Mouse (Mus musculus): ENCODE measurements around the gene Tmem201.

The Tmem201 gene

DNA sequence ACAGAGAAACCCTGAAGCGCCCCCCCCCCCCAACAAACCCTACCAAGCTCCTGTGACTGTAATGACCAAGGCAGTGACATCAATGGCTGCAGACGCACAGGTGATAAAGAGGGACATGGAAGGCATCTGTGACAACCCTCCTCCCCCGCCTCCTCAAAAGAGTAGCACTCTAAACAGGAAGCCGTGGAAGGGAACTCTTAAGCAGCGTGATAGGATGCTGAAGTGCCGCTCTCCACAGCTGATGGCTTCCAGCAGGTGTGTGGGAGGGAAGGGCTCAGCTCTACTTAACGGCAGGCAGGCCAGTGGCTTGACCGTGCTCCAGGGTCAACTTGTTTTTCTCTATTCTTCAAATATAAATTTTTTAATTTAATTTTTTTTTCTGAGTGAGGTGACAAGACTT, 16.7 kb downstream of the Tmem201 start:
- no peak for DNase-seq (ENCODE audit: low spot score in 2 of 2)

DNA sequence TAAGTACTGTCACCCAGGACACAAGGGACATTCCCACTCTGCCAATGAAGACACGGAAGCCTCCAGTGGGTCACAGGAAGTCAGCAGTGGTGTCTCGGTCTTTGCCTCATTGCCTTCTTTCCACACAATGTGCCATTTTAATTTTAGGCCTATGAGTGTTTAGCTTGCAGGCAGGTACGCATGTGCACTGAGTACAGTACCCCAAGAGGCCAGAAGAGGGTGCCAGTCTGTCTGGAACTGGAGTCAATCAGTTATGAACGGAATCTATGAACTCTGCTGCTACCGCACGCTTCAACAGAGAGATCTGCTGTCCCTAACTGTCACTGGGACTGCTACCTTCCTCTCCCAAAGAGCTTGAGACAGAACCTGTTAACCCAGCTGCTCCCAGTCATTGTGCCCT, 18.2 kb downstream of the Tmem201 start:
- no peak for DNase-seq (ENCODE audit: low spot score in 2 of 2)

GRCm38 (mm10) chr4:149714542-149714941, 23.3 kb downstream of the Tmem201 start:
- no peak for DNase-seq (ENCODE audit: low spot score in 2 of 2)

DNA sequence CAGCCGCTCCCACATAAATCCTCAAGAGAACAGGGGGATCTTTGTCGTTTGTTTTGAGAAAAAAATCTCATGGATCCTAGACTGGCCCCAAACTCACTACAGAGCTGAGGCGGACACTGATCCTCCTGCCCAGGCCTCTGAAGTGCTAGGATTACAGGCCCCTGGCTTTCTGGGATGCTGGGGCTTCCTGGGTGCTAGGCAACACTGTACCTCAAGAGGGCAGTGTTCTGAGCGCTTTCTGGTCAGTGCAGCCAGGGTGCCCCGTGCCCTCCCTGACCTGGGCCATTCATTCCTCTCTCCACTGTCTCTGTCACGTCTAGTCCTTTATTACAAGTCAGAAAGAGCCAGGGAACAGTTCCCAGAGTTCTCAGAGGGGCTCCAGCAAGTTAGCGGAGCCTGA, 25.9 kb downstream of the Tmem201 start:
- DNase-seq (ENCODE audit: low spot score in 2 of 2), result peak in 1 of 2 experiments; percentile 30

GRCm38 (mm10) chr4:149711485-149711884, 26.4 kb downstream of the Tmem201 start:
- DNase-seq (ENCODE audit: low spot score in 2 of 2), result no peak

GRCm38 (mm10) chr4:149710510-149710909, 27.3 kb downstream of the Tmem201 start:
- peak; percentile 76 to 83 for DNase-seq (ENCODE audit: low spot score in 2 of 2)

GRCm38 (mm10) chr4:149705941-149706340, 31.9 kb downstream of the Tmem201 start:
- peak in 1 of 2 experiments; percentile 69 for DNase-seq (ENCODE audit: low spot score in 2 of 2)

GRCm38 (mm10) chr4:149705298-149705697, 32.5 kb downstream of the Tmem201 start:
- DNase-seq (ENCODE audit: low spot score in 2 of 2), result no peak

- DNase-seq (ENCODE audit: low spot score in 2 of 2), result peak; percentile 67 to 71
These were observed 35.4 kb downstream of the Tmem201 start, which contains the start of gene Pik3cd for GRCm38 (mm10) chr4:149702210-149702979. TSS of gene Pik3cd (minus strand) at chr4:149702571.

GRCm38 (mm10) chr4:149701426-149702209, 36.2 kb downstream of the Tmem201 start:
- peak; percentile 79 to 85 for DNase-seq (ENCODE audit: low spot score in 2 of 2)

- DNase-seq (ENCODE audit: low spot score in 2 of 2), result no peak
These were observed 37.9 kb downstream of the Tmem201 start for GRCm38 (mm10) chr4:149699953-149700352.

- peak; percentile 54 to 71 for DNase-seq (ENCODE audit: low spot score in 2 of 2)
These were observed 39.5 kb downstream of the Tmem201 start for GRCm38 (mm10) chr4:149698197-149698821.

GRCm38 (mm10) chr4:149697506-149698196, 40.2 kb downstream of the Tmem201 start:
- DNase-seq (ENCODE audit: low spot score in 2 of 2), result peak; percentile 82 to 86

- DNase-seq (ENCODE audit: low spot score in 2 of 2), result peak; percentile 66 to 75
These were observed 41.5 kb downstream of the Tmem201 start for GRCm38 (mm10) chr4:149696189-149696971.

DNA sequence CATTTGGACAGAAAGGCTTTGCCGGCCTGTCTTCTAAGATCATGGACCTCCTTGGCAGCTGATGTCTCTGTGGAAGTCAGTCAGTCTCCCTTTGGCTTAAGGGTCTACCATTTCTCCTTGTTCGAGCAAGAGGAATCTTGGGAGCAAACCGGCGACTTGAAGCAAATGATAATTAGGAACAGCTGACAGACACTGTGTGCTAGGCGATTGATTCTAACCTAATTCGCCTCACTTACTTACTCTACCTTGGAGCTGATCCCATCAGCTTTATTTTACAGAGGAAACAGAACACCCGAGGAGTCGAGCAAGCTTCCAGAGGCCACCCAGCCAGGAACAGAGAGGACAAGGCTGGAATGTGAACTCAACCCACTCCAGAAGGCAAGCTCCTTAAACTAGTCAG, 46.5 kb downstream of the Tmem201 start:
- DNase-seq (ENCODE audit: low spot score in 2 of 2), result no peak

- DNase-seq (ENCODE audit: low spot score in 2 of 2), result no peak
These were observed 47.0 kb downstream of the Tmem201 start for GRCm38 (mm10) chr4:149690828-149691280.

GRCm38 (mm10) chr4:149689822-149690700, 47.8 kb downstream of the Tmem201 start:
- DNase-seq (ENCODE audit: low spot score in 2 of 2), result no peak

DNA sequence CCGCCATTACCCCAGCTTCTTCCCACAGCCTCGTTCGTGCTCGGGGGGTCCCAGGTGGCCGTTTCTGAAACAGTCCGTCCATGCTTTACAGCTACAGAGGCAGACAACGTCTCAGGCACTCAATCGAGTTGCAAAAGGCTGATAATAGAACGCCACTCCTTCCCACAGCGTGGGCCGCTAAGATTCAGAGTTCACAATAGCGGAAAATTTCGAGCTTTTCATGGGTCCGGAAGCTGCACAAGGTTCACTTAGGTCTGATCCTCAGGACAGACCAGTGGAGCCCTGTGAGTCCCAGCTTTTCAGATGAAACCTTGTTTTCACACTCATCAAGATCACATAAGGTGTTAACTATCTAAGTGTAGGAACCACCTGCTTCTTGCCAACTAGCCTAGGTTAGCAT, 49.0 kb downstream of the Tmem201 start:
- DNase-seq (ENCODE audit: low spot score in 2 of 2), result no peak

DNA sequence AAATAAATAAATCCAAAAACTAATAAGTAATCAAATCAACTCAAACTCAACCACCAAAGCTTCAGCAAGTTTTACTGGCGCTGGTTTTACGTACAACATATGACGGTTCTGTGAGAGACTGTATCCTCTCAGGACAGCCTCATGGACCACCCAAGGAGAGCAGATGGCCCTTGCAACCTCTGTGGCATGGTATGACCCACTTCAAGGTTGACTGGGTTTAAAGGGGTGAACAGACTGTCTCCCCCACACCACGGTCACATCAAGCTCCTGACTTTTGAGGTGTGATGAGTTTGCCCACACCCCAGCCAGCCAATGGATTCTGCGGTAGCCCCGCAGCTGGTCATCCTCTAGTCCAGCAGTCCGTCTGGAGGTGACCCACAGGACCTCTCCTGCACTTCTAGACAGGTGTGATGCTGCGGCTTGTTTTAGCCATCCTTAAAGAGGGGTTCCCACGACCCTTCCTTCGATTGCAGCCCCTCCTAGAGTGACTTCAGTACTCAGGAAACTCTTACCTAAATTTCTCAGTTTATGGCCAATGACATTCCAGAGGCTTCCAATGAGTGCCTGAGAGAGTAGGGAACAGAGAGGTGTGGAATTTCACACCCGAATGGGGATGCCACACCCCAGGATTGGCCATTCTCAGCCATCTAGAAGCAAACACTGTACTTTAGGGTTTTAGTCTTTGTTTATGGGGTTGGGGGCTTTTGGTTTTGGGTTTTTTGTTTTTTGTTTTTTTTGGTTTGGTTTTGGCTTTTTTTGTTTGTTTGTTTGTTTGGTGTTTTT, 52.8 kb downstream of the Tmem201 start:
- DNase-seq (ENCODE audit: low spot score in 2 of 2), result no peak
